Mouse (Mus musculus) cerebellum, postnatal 14 days (tissue): ENCODE data around the gene Mgat5.
A peak's percentile ranks its signal among the peaks of the same experiment; 100 is the strongest.

Source experiments
- DNase-seq, 2 experiments: peaks; one replicate each; pipeline ENCODE4 v3.0.0; 2021; ENCODE audit warnings: mixed read lengths in 2 of 2

The Mgat5 gene

GRCm38 (mm10) chr1:127218182-127218581 lies 13.4 kb downstream of the Mgat5 start:
- DNase-seq: no peak

GRCm38 (mm10) chr1:127219161-127219560 lies 14.3 kb downstream of the Mgat5 start:
- DNase-seq: no peak

GRCm38 (mm10) chr1:127219621-127220020 lies 14.8 kb downstream of the Mgat5 start:
- no peak for DNase-seq

- DNase-seq: no peak
These were observed 17.4 kb downstream of the Mgat5 start for GRCm38 (mm10) chr1:127221998-127222736.

GRCm38 (mm10) chr1:127225060-127225459 lies 20.2 kb downstream of the Mgat5 start:
- no peak for DNase-seq

GRCm38 (mm10) chr1:127229011-127229410 lies 24.2 kb downstream of the Mgat5 start:
- DNase-seq: no peak

GRCm38 (mm10) chr1:127230468-127230867 lies 25.7 kb downstream of the Mgat5 start:
- no peak for DNase-seq

- no peak for DNase-seq
These were observed 28.4 kb downstream of the Mgat5 start for GRCm38 (mm10) chr1:127233191-127233651.

- DNase-seq: no peak
These were observed 30.3 kb downstream of the Mgat5 start for GRCm38 (mm10) chr1:127235157-127235556.

GRCm38 (mm10) chr1:127236396-127236795 lies 31.6 kb downstream of the Mgat5 start:
- DNase-seq: no peak

- DNase-seq: no peak
These were observed 34.1 kb downstream of the Mgat5 start for GRCm38 (mm10) chr1:127238871-127239314.

- DNase-seq: no peak
These were observed 35.1 kb downstream of the Mgat5 start for GRCm38 (mm10) chr1:127239914-127240313.

GRCm38 (mm10) chr1:127242151-127242887 lies 37.5 kb downstream of the Mgat5 start:
- DNase-seq: no peak

- no peak for DNase-seq
These were observed 38.2 kb downstream of the Mgat5 start for GRCm38 (mm10) chr1:127242888-127243588.

GRCm38 (mm10) chr1:127244054-127244770 lies 39.4 kb downstream of the Mgat5 start:
- no peak for DNase-seq

GRCm38 (mm10) chr1:127246158-127246557 lies 41.3 kb downstream of the Mgat5 start:
- no peak for DNase-seq

- no peak for DNase-seq
These were observed 43.6 kb downstream of the Mgat5 start for GRCm38 (mm10) chr1:127248433-127248832.

GRCm38 (mm10) chr1:127249621-127250020 lies 44.8 kb downstream of the Mgat5 start:
- no peak for DNase-seq

GRCm38 (mm10) chr1:127250313-127250712 lies 45.5 kb downstream of the Mgat5 start:
- DNase-seq: no peak

GRCm38 (mm10) chr1:127251751-127252150 lies 46.9 kb downstream of the Mgat5 start:
- no peak for DNase-seq

GRCm38 (mm10) chr1:127257005-127257404 lies 52.2 kb downstream of the Mgat5 start:
- no peak for DNase-seq

- no peak for DNase-seq
These were observed 54.9 kb downstream of the Mgat5 start for GRCm38 (mm10) chr1:127259669-127260068.

- DNase-seq: peak in 1 of 2 experiments; percentile 20
These were observed 56.2 kb downstream of the Mgat5 start for GRCm38 (mm10) chr1:127260969-127261368.
